Mouse (Mus musculus): Measurements from ENCODE around the gene Adra2c.

The Adra2c gene

GRCm38 (mm10) chr5:35278019-35278418 is at the start of gene Adra2c:
Adra2c (plus strand) TSS chr5:35278319.
- DNase-seq (ENCODE audit: extremely low read depth, low read depth), result no peak

DNA sequence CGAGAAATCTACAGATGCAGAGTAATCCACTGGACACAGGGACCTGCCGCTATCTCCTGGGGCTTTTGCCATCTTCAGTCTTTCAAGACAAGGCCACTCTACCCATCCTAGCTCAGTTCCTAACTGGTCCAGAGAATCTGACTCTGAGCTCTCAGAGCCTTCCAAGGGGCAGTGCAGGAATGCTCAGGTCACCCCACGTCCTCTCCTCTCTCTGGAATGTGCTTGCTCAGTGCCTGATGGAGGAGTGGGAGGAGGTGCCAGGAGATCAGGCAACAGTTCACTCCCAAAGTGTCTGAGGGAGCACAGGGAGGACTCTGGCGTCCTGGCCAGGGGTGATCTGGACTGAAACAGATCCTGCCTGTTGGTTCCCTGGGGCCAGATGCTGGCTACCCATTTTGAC is 45.0 kb upstream of the Adra2c start:
- no peak for DNase-seq (ENCODE audit: extremely low read depth, low read depth)

- no peak for DNase-seq (ENCODE audit: extremely low read depth, low read depth)
Measured at GRCm38 (mm10) chr5:35237757-35238156, 40.4 kb upstream of the Adra2c start.

DNA sequence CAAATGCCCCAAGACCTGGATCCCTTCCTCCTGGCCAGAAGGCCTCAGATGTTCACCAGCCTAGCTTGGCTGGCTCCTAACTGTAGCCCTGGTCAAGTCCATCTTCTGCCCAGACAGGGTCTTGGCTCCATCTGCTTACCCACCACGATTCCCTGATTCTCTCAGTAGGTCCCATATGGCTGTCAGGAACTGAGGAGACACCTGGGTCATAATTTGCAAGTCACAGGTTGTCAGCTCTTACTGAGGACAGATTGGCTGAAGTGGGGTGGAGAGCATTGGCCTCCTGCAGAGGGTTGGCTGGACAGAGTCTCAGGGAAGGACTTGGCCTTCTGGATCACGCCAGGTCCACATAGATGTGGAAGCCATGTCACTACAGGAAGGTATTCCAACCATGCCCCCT is 39.5 kb upstream of the Adra2c start:
- DNase-seq (ENCODE audit: extremely low read depth, low read depth), result no peak

- DNase-seq (ENCODE audit: extremely low read depth, low read depth), result no peak
Measured at GRCm38 (mm10) chr5:35241556-35241955, 36.6 kb upstream of the Adra2c start.

GRCm38 (mm10) chr5:35244204-35244603 is 33.9 kb upstream of the Adra2c start:
- DNase-seq (ENCODE audit: extremely low read depth, low read depth), result no peak

GRCm38 (mm10) chr5:35245555-35246273 is 32.4 kb upstream of the Adra2c start:
- no peak for DNase-seq (ENCODE audit: extremely low read depth, low read depth)

- DNase-seq (ENCODE audit: extremely low read depth, low read depth), result no peak
Measured at GRCm38 (mm10) chr5:35254964-35255716, 23.0 kb upstream of the Adra2c start.

DNA sequence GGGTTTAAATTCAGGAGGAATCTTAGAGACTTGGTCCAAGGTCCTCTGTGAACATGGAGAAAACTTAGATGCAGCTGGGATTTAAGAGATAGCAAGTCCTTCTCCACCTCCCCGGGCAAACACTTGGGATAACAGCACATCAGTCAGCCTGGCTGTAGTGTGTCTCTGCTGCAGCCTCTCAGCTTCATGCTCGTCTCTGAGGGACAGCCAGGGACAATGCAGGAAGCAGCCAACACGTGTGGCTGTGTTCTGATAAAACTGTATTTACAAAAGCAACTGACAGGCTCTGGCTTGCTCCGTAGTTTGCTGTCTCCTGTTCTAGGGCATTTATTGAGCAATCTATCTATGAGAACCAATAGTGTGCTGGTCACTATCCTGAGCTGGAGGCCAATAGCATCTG is 14.4 kb upstream of the Adra2c start:
- DNase-seq (ENCODE audit: extremely low read depth, low read depth), result no peak

- no peak for DNase-seq (ENCODE audit: extremely low read depth, low read depth)
Measured at GRCm38 (mm10) chr5:35267486-35267885, 10.6 kb upstream of the Adra2c start.

DNA sequence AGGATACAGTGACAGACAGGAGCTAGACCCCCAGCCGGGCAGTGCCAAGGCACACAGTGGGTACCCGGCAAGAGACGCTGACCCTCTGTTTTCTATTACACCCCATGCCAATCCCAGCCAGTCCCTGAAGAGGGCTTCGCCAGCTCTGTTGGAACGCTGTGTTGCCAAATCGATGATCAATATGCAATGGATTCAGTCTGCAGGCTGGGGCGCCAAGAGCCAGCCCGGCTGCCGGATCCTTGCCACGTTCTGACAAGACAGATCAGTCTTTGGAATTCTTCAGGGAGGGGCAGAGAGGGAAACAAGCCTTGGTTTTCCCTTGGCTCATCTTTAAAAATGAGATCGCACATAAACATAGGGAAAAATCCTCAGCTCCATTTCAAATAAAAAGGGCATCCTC is 2.8 kb upstream of the Adra2c start:
- no peak for DNase-seq (ENCODE audit: extremely low read depth, low read depth)

DNA sequence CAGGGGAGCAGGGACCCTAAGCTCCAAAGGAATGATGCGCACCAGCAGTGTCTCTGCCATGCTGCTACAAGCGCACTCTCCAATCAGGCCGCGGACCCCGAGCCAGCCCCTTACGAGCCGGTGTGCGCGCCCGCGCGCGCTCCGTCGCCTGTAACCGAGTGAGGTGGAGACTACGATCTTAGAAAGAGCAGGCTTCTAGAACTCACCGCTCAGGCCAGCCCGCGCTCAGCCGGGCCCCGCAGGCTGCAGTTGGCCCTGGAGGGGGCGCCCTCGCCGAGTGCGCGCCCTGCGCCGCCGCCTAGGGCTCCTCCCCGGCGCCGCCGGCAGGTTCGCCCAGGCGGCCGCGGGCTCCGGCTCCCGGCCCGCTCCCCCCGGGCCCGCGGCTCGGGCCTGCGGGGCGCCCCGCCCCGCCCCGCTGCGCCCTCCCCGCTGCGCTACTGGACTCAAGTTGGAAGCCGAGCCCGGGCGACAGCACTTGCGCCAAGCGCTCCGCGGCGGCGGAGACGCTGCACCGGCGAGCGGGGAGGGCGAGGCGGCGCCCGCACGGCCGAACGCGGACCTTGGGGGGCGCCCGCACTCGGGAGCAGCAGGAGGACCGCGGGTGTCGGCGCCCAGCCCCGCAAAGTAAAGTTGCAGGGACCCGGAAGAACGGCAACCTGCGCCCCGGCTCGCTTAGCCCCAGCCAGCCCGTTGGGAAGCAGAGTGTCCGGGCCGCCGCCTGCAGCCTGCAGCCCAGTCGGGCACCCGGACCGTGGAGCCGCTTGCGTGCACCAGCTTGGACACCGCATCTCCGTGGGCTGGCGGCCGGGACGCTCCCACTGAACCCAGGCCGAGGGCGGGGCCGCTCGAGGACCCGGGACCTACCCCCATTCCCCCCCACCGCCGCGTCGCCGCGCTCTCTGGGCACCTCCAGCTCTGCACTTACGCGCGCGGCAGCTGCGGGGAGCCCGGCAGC is 899 bp downstream of the Adra2c start:
- no peak for DNase-seq (ENCODE audit: extremely low read depth, low read depth)

DNA sequence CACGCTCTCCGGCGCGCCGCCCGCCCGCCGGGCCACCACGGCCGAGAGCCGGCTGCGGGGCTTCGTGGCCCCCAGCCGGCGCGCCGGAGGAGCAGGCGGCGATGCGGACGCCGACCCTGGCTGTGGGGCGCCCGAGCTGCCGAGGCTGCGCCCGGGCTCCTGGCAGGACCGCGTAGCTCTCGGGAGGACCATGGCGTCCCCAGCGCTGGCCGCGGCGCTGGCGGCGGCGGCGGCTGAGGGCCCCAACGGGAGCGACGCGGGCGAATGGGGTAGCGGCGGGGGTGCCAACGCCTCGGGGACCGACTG is 1.5 kb downstream of the Adra2c start:
- DNase-seq (ENCODE audit: extremely low read depth, low read depth), result no peak

GRCm38 (mm10) chr5:35280002-35280782 is 2.1 kb downstream of the Adra2c start:
- no peak for DNase-seq (ENCODE audit: extremely low read depth, low read depth)

DNA sequence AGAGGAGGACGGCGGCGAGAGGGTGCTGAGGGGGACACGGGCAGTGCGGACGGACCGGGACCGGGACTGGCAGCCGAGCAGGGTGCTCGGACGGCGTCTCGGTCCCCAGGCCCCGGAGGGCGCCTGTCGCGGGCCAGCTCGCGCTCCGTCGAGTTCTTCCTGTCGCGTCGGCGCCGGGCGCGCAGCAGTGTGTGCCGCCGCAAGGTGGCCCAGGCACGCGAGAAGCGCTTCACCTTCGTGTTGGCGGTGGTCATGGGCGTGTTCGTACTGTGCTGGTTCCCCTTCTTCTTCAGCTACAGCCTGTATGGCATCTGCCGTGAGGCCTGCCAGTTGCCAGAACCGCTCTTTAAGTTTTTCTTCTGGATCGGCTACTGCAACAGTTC is 2.7 kb downstream of the Adra2c start:
- DNase-seq (ENCODE audit: extremely low read depth, low read depth), result no peak

GRCm38 (mm10) chr5:35285281-35285680 is 7.2 kb downstream of the Adra2c start:
- DNase-seq (ENCODE audit: extremely low read depth, low read depth), result no peak

- no peak for DNase-seq (ENCODE audit: extremely low read depth, low read depth)
Measured at GRCm38 (mm10) chr5:35286190-35286589, 8.1 kb downstream of the Adra2c start.

DNA sequence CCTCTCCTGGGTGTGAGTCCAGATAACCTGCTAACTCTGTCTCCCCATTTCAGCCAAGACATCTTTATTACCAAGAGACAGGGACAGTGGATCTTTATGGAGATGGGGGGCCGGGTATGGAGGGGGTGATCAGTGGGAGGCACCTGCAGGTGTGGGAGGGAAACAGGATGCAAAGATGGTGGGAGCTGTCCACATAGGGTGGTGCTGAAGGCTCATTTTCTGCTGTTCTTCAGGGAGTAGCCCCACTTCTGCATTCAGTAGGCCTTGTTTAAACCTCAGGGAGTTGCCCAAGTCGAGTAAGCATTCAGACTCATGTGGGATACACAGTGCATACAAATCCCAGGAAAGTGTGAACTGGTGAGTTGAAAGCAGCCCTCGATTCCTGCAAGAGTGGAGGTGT is 21.5 kb downstream of the Adra2c start:
- DNase-seq (ENCODE audit: extremely low read depth, low read depth), result no peak

- no peak for DNase-seq (ENCODE audit: extremely low read depth, low read depth)
Measured at GRCm38 (mm10) chr5:35304191-35304590, 26.1 kb downstream of the Adra2c start.

DNA sequence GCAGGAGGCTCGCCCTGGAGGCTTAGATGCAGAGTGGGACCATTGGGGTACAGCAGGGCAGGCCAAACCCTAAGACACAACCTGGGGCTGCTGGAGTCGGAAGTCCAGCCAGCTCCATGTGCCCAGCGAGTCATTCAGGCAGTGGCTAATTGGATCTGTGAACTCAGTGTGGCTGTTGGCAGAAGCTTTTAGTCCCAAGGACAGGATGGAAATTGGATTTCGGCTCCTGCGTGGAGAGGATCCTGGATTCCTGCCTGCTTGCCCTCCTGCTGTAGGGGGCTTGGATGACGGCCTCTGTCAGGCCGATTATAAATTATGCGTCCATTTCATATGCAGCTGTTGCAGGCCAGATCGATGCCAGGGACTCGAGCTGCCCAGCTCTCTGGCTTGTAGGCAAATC is 27.2 kb downstream of the Adra2c start:
- DNase-seq (ENCODE audit: extremely low read depth, low read depth), result no peak

- DNase-seq (ENCODE audit: extremely low read depth, low read depth), result no peak
Measured at GRCm38 (mm10) chr5:35306692-35307091, 28.6 kb downstream of the Adra2c start.
